Mouse (Mus musculus): ENCODE measurements around the gene Ptbp1.

Ptbp1 gene

DNA sequence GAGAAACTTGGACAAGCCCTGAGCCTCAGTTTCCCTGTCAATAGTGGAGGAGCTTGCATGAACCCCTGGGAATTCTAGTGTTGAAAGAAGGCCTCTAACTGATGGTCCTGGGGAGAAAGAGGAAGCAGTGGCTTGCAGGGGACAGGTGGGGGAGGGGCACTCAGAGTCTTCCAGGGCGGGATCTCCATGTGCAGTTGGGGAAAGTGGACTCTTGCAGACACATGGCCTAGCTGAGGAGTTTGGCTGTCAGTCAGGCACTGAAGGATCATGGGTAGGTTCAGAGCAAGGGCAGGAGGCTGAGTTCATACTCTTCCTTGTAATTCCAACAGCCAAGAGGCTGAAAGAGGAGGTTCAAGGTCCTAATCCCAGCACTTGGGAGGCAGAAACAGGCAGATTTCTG, 22.9 kb downstream of the Ptbp1 start:
- CTCF ChIA-PET: interaction anchor here (0.7 kb wide), 1 partner anchor 166 kb away, joined by 3 read pairs; no protein-coding TSS in a partner anchor

DNA sequence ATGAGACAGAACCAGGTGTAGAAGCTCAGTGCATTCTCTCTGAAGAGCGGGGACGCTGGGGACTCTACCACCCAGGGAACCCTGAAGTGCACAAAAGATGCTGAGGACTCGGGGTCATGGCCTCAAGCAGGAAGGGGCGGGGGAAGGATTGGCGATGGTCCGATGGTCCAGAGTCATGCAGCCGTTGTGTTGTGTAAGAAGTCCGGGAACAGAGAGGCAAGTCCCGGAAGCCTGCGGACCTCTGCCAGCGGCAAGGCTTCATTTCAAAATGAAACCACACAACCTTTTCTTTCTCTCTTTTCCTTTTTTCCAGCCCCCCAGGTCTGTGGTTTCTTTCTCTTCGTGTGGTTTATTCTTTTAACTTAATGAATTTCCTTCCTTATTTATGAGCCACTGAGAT, 23.5 kb downstream of the Ptbp1 start:
- CTCF ChIA-PET: no interaction called here

DNA sequence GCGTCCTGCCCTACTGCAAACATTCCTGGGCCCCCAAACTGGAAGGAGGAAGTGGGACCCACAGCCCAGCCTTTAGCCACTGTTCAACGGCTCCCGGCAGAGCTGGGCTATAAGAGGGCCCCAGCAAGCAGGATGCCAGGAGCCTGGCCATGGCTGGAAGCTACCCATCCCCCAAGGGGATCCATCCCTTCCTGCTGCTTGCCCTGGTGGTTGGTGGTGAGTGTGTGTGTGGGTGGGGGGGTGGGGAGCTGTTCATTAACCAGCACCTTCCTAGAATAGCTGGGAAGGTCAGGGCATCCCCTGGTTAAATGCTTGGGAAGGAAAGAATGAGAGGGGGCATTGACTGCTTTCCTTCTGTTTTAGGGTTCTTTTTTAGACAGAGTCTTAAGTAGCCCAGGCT, 25.3 kb downstream of the Ptbp1 start:
- CTCF ChIA-PET: no interaction called here

DNA sequence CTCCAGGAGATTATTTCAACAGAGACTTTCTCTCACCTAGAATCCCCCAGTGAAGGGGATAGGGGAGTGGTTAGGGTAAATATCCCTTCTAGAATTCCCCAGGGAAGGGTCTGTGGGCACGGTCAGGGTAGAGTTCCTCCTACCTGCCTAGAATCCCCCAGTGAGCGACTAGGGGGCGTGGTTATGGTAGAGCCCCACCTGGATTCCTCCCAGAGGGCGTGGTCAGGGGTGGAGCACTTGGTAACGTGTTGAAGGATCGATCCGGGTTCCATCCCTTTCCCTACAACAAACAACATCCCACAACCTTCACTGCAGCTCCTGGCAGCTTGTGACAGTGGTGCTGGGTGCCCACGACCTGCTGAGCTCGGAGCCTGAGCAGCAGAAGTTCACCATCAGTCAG, 26.5 kb downstream of the Ptbp1 start:
- CTCF ChIA-PET: interaction anchor here (0.6 kb wide), 1 partner anchor 10 kb away, joined by 10 read pairs; no protein-coding TSS in a partner anchor

DNA sequence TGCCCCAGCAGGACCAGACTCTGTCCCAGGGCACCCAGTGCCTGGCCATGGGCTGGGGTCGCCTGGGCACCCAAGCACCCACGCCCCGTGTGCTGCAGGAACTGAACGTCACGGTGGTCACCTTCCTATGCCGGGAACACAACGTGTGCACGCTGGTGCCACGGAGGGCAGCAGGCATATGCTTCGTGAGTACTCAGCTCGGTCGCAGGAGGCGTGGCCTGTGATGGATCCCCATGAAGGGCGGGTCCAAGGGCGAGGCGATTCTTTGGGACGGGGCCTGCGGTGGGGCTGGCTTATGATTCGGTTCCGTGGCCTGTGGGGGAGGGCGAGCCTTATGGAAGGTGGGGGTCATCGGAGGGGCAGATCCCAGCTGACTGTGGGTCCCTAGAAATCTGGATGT, 27.8 kb downstream of the Ptbp1 start:
- CTCF ChIA-PET: interaction anchor here (0.6 to 0.9 kb wide), 2 partner anchors 42 to 171 kb away, joined by 3 read pairs; no protein-coding TSS in a partner anchor

DNA sequence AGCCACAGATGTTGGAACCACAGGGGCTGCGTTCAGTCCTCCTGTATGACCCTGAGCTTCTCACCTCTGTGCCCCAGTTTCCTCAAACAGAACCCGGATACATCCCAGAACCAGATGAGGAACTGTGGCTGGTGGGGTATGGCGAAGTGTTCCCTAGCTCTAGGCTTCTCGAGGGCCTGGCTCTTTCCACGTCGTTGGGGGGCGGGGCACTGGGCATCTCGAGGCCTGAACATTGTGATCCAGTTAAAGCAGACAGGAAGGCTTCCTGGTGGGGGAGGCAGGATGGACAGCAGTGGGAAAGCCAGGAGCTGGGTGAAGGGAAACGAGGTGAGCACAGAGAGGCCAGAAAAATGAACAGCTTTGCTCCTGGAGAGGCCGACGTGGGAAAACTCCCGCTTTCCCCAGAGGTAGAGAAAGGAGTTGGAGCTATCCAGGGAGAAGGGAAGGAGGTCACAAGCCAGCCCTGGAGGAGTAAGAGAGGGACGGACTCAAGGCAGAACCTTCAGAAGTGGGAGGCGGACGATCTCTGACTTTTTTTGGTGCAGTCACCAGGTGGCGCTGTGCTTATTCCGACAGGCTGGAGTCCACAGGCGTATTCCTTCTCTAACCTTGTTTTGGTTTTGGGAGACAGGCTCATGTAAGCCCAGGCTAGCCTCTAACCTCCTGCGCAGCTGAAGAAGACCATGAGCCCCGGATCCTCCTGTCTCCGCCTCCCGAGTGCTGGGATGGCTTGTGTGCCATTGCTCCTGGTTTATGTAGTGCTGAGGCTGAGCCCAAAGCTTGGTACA, 29.3 kb downstream of the Ptbp1 start:
- CTCF ChIA-PET: interaction anchor here (0.5 to 1.6 kb wide), 8 partner anchors 10 to 73 kb away, joined by 3 to 19 read pairs (median 3); no protein-coding TSS in a partner anchor

DNA sequence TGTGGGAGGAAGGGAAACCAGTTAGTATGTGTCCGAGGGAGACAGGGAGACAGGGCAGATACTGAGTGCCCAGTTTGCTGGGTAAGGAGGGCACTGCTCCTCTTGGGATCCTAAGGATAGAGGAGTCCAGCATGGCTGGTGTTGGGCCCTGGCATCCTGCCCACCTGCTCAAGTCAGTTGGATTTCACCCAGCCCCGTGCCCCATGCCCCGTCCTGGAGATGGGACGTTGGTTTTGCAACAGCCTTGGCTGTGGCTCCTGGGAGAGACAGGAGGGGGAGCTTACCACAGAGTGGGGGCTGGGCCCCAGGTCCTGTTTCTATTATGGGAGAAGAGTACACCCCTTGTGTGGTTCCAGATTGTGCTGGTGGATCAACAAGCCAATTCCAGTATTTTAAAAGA, 30.2 kb downstream of the Ptbp1 start:
- CTCF ChIA-PET: interaction anchor here (0.7 to 1.6 kb wide), 2 partner anchors 41 to 73 kb away, joined by 3 read pairs; no protein-coding TSS in a partner anchor

DNA sequence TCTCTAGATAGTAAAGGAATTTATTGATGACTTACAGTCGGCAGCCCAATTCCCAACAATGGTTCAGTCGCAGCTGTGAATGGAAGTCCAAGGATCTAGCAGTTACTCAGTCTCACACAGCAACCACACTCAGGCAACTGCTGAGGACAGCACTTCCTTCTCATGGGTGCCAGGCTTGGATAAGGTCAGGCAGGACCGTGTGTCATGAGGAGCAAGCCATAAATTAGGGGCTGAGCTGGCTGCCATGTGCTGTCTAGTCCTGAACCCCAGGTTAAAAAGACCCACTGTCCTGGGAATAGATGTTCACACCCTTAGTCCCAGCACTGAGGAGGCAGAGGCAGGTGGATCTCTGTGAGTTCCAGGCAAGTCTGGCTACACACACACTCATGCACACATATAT, 30.7 kb downstream of the Ptbp1 start:
- CTCF ChIA-PET: interaction anchor here (0.7 kb wide), 1 partner anchor 72 kb away, joined by 3 read pairs; no protein-coding TSS in a partner anchor

DNA sequence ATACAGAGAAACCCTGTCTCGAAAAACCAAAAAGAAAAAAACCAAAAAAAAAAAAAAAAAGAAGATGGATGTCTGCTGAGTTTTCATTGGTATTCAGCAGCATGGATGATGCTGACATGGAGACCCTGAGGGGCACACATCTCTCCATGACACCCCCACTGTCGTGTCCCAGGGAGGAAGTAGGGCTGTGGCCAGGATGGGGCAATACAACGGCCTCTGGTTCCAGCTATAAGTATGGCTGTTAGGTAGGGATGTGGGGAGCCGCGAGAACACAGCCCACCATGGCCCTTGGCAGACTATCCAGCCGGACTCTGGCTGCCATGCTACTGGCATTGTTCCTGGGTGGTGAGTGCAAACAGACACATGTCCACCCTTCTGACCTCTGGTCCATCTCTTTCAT, 31.8 kb downstream of the Ptbp1 start, which contains the start of gene Elane:
Gene Elane, plus strand, starts transcription at position 194 of the 400 bp plus-strand sequence.
- CTCF ChIA-PET: no interaction called here

DNA sequence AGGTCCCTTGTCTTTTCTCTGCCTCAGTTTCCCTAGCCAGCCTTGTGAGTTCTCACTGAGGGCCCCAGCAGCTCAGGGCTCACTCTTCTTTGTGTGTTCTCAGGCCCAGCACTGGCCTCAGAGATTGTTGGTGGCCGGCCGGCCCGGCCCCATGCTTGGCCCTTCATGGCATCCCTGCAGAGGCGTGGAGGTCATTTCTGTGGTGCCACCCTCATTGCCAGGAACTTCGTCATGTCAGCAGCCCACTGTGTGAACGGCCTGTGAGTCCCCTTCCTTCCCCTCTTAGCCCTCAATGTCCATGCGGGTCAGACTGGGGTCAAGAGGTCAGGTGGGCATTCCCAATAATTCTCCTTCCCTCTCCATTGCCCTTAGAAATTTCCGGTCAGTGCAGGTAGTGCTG, 32.4 kb downstream of the Ptbp1 start:
- CTCF ChIA-PET: interaction anchor here (1.0 kb wide), 1 partner anchor 20 kb away, joined by 3 read pairs; no protein-coding TSS in a partner anchor

DNA sequence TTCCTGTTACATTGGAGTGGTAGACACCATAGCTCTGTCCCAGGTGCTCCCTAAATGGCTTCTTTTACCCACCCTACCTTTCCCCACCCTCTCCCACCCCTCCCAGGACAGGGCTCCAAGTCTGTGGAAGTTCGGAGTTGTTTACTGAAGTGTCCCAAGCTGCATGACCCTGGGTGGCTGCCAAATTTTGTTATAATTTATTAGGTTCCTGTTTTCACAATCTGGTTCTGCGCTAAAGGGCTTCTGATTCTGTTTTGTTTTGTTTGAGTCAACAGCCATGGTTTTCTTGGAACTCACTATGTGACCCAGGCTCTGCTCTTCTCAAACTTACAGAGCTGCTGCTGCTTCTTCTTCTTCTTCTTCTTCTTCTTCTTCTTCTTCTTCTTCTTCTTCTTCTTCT, 35.2 kb downstream of the Ptbp1 start:
- CTCF ChIA-PET: no interaction called here

DNA sequence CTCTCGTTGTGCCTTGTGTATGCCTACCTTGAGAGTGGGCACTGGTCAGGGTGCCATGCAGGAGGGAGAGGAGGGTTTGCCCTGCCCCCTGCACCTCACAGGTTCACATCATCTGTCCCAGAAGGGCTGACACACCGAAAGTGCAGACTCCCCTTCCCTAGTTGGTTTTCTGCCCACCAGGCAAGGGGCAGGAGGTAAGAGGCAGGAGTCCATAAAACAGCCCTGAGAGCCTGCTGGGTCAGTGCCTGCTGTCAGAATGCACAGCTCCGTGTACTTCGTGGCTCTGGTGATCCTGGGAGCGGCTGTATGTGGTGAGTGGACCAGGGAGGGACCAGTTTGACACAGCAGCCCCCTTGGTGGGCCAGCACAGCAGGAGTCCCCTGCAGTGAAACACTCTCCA, 36.4 kb downstream of the Ptbp1 start, which contains the start of gene Cfd:
Gene Cfd, plus strand, starts transcription at position 184 of the 400 bp plus-strand sequence.
- CTCF ChIA-PET: interaction anchor here (1.2 kb wide), 1 partner anchor 30 kb away, joined by 3 read pairs; no protein-coding TSS in a partner anchor

DNA sequence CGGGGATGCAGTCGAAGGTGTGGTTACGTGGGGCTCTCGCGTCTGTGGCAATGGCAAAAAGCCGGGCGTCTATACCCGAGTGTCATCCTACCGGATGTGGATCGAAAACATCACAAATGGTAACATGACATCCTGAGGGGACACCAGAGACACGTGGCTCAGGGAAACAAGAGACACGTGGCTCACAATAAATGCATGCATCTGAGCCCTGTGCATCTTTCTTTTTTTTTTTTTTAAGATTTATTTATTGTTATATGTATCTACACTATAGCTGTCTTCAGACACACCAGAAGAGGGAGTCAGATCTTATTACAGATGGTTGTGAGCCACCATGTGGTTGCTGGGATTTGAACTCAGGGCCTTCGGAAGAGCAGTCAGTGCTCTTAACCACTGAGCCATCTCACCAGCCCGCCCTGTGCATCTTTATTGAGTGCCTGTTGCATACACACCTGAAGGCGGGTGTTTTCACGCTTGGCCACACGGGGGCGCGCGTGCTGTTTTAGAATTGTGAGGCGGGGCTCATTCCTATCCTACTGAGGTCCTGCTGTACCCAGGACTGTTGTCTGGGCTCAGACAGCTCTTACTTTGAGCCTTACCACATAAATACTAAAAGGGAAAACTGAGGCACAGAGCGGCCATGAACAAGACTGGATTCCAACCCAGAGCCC, 38.4 kb downstream of the Ptbp1 start:
- CTCF ChIA-PET: interaction anchor here (0.5 to 2.2 kb wide), 4 partner anchors 9 to 65 kb away, joined by 3 to 6 read pairs (median 4); no protein-coding TSS in a partner anchor

DNA sequence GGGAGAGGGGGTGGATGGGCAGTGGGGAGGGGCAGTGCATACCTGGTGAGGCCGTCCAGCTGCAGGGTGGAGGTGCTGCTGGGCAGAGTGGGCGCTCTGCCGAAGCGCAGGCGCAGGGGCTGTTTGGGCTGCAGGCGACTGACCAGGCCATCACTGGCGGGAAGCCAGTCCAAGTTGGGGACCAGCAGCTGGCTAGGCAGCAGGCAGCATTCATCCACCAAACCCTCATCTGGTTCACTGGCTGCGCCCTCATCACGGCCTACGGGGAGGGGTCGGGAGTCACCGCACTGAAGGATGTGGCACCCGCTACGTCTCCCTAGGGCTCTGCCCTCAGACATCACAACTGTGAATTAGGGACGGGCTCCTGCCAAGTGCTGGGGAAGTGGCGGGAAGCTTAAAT, 42.1 kb downstream of the Ptbp1 start:
- CTCF ChIA-PET: interaction anchor here (0.8 kb wide), 1 partner anchor 13 kb away, joined by 3 read pairs; no protein-coding TSS in a partner anchor

DNA sequence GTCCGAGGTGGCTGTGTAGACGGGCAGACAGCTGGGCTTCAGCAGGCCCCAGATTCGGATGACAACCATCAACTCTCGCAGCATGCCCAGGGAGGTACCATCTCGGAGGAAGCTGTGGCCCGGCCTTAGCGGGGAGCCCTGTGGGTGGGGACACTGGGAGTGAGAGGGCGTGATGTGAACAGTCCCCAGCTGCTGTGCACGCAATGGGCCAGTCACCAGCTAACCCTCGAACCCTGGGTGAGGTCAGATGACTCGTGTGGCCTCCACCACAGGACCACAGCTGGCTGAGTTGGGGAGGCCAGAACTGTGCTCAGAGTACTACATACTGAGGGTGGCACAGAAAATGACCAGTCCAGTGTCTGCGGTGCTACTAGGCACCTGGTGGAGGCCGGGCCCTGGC, 42.6 kb downstream of the Ptbp1 start:
- CTCF ChIA-PET: interaction anchor here (0.8 kb wide), 1 partner anchor 13 kb away, joined by 3 read pairs; no protein-coding TSS in a partner anchor

DNA sequence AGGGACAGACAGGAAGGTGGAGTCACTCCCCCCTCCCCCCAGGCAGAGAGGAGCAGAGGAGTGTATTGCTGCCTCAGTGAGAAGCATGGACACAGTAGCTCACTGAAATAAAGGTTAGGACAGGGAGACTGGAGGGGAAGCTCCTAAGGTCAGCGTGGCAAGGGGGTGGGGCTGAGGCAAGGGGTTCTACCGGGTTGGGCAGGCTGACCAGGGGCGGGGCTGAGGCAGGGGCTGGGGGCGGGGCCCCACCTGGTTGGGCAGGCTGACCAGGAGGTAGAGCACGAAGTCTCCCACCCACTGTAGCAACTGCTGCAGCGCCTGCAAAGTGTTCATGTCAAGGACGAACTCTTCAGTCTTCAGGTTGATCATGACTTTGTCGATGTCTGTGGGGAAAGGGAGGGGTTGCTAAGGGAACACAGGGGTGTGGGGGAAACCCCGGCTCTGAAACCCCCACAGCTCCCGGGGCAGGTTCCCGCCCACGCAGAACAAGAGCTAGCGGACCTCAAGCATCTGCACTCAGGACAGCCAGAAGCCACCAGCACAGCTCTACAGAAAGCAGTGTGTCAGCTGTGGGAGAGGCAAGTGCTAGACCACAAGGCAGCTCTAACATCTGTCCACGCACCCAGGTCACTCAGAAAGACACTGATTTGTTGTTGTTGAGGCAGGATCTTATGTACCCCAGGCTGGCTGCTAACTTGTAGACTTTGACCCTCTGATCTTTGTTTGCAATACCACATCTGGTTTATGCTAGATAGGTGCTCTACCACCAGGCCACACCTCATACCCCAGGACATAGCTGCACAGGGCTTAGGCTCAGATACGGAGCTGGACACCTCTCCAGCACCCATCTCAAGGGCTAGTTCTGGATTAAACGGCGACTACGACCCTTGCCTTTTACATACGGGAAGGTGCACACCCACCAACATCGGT, 43.4 kb downstream of the Ptbp1 start:
- CTCF ChIA-PET: interaction anchor here (0.6 kb wide), 1 partner anchor 1337 kb away, joined by 3 read pairs; no protein-coding TSS in a partner anchor

DNA sequence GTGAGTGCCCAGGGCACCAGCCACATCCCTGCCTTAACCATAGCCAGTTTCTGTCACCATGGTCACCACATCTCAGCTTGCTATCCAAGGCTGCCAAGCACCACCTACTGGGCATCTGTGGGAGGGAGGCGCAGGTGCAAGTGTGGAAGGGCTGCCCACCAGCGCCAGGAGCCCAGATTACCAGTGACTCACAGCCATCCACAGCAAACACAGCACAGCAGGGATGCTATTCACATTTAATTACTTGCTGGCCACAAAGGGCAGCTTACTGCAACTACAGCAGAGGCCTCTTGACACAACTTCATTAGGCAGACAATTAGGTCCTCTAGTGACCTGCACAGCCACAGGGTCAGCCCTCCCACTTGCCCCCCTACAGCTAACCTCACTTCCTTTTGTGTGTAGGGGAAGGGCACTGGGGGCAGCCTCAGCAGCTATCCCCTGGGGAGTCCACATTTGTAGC, 46.8 kb downstream of the Ptbp1 start:
- CTCF ChIA-PET: interaction anchor here (0.5 kb wide), 1 partner anchor 45 kb away, joined by 3 read pairs; no protein-coding TSS in a partner anchor

DNA sequence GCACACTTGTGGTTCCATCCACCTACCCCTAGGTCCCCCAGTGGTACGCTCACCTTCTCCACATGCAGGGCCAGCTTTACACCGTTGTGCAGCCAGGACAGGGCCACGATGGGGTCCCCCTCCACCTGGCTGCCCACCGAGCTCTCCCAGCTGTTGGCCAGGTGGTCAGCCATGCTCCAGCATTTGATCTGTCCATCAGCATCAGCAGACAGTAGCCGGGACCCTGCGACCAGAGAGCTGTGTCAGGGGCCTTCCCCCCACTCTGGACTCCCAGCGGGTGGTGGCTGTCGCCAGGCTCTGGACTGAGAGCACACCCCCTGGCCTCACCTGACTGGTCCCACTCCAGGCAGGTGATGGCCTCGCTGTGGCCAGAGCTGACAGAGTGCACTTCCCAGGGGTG, 52.5 kb downstream of the Ptbp1 start:
- CTCF ChIA-PET: interaction anchor here (0.6 to 1.4 kb wide), 2 partner anchors 20 to 23 kb away, joined by 3 read pairs; no protein-coding TSS in a partner anchor

DNA sequence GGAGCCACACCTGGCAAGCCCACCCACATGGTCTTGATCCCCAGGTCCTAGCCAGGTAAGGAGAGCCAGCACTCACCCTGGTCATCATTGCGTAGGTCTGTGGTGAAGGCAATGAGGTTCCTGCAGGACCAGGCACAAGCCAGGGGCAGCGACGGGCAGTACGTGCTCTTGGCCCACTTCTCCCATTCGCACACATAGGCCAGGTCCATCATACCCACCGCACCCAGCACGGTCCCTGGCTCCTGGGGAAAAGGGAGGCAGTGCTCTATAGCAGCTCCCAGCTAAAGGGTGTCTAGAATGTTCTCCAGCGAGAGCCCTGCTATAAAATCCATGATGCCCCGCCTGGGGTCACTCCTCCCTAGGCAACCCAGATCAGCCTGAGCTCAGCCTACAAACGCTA, 53.2 kb downstream of the Ptbp1 start:
- CTCF ChIA-PET: interaction anchor here (0.6 kb wide), 1 partner anchor 20 kb away, joined by 3 read pairs; no protein-coding TSS in a partner anchor

Data from spleen, embryonic (tissue).